Mouse (Mus musculus): Measurements from ENCODE around the gene Tal1.
A peak's percentile ranks its signal among the peaks of the same experiment; 100 is the strongest.

Tal1 gene

GRCm38 (mm10) chr4:115071668-115072067 is 15.4 kb downstream of the Tal1 start:
- no peak for DNase-seq (ENCODE audit: low read depth, low spot score)

DNA sequence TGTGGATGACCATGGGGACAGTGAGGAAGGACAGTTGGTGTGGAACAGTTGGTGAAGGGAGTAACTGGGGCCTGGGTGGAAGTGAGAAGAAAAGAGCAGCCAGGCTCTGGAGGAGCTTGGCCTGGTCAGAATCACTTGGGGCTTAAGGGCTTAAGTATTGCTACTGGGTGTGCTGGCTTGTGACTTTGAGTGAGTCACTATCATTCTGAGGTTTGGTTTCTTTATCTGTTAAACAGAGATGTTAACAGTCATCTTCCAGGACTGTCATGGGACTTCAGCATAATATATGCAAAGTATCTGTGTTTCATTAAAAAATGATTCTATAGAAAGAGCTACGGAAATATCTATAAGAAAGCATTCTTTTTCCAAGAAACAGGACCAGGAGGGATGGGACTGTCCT is 18.6 kb downstream of the Tal1 start:
- no peak for DNase-seq (ENCODE audit: low read depth, low spot score)

DNA sequence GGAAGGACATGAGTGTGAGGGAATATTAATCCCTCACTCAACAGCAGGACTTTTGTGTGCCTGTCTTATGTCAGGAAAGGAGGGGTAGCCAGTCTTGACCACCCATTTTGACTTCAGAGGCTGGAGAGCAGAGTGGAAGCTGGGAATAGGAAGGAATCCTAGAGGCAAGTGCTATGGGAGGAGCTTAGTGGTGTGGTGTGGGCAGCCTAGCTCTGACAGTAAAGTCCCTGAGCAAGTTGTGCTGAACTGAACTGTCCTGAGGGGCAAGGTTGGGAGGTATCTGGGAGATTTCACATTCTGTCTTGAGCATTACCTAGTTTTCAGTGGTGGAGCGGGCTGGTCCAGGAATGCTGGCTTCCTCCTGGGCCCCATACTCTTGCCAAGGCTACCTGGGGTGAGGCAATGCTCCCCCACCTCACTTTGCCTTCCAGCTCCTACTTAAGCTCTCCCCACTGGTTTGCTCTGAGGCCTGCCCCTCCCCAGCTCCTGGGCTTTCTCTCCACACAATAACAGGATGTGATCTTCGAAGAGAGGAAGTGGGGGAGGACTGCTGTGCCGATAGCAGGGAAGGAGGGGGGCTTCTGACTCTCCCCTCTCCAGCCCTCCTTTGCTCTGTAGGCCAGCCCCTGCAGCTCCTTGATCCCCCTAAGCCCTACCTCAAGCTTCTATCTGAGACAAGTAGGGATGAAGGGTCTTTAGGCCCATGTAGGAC is 19.1 kb downstream of the Tal1 start:
- DNase-seq (ENCODE audit: low read depth, low spot score) = no peak

DNA sequence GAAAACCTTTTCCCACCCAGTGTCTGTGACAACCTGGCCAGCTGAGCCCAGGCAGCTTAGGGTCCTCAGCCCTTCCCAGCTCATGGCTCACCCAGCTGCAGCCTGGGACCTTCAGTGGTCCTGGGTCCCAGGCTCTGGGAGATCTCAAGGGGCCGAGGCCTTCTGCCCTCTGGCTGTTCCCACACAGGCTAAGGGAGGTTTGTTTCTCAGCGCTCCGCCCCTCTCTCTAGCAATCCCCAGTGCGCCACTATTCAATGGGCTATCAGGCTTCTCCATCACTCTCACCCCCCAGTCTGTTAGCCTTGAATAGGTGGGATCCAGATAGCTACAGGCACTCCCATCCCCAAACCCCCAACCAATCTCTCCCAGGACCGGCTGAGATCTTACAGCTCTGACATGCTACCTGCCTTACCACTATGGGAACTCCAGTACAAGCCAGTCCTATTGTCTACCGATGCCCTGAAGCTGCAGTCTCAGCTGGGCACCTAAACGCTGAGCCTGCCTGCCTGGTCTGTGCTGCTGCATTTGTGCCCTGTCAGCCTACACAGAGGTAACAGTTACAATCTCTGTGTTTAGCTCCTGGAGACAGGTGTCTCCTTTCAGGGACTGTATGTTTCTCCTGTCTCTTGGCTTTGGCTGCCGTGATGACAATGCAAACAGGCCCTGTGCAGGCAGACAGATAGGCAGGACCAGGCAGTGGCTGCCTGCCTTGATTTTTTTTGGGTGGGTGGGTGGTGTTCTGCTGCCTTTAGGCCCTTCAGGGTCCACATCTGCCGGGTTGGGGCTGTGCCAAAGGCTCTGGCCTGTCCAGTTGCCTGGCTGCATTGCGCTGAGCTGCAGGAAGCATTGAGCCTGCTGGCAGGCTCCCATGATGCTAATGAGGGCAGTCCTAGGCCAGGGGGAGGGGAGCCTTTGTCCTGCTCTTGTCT is 22.9 kb downstream of the Tal1 start:
- no peak for DNase-seq (ENCODE audit: low read depth, low spot score)

- DNase-seq (ENCODE audit: low read depth, low spot score) = no peak
Observed at GRCm38 (mm10) chr4:115079821-115080349, 23.7 kb downstream of the Tal1 start.

DNA sequence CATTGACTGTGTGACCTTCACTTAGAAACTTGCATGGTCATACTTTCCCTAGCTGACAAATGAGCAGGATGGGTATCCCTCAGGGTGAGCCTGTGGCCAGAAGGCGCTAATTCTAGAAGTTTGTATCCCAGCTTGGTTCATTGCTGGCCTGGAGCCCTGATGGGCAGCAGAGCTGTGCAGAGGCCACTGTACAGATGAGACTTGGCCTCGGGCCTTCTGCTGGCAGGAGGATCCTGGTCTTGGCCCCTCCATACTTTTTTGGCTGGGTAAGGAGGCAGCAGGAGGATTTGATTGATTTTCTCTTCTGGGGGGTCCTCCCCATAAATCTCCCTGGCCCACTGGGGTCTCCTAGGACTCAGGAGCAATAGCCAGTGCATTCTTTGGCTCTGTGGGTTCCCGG is 26.8 kb downstream of the Tal1 start:
- no peak for DNase-seq (ENCODE audit: low read depth, low spot score)

- peak; percentile 46 for DNase-seq (ENCODE audit: low read depth, low spot score)
Observed at GRCm38 (mm10) chr4:115085522-115086095, 29.4 kb downstream of the Tal1 start.

DNA sequence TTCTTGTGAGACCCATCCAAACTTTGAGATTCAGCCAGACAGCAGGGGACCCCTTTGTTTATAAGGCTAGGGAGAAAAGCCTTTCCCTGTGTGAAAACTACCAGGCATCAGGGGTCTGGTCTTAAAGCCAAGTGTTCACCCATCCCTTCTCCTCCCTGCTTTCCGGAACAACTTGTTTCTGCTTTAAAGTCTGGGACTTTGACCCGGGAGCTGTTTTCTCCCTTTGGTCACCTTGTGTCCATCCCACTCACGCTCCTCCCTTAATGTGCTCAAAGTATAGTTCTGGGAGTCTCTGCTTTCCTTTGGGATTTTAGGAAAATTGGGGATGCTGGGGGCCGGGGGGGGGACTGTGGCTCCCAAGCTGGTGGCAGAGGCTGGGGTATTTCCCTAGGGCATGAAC is 30.0 kb downstream of the Tal1 start:
- no peak for DNase-seq (ENCODE audit: low read depth, low spot score)

DNA sequence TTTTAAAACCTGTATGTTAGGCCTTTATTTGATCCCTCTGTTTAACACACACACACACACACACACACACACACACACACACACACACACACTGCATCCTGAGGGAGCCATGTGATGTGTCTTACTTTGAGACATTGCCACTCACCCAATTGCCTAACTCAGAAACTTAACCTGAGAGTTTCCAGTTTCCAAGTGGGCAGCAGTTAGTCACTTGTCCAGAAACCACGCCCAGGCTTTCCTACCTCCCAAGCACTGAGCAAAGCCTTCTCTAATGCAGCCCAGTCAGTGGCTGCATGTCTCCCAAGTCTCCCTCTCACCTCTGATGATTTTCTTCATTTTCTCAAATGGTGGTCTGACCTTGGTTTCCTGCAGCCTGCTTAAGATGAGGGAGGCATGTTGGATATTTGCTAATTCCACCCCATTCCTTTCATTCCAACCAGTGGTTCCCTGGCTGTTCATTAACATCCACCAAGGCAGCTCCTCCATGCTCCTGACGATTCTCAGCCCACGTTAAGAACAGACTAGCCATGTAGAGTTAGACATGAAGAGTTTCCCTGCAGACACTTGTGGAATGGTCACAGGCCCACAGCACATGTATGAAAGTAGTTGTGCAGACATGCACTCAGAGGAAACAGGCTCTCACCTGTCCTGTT is 30.7 kb downstream of the Tal1 start:
- DNase-seq (ENCODE audit: low read depth, low spot score) = no peak

DNA sequence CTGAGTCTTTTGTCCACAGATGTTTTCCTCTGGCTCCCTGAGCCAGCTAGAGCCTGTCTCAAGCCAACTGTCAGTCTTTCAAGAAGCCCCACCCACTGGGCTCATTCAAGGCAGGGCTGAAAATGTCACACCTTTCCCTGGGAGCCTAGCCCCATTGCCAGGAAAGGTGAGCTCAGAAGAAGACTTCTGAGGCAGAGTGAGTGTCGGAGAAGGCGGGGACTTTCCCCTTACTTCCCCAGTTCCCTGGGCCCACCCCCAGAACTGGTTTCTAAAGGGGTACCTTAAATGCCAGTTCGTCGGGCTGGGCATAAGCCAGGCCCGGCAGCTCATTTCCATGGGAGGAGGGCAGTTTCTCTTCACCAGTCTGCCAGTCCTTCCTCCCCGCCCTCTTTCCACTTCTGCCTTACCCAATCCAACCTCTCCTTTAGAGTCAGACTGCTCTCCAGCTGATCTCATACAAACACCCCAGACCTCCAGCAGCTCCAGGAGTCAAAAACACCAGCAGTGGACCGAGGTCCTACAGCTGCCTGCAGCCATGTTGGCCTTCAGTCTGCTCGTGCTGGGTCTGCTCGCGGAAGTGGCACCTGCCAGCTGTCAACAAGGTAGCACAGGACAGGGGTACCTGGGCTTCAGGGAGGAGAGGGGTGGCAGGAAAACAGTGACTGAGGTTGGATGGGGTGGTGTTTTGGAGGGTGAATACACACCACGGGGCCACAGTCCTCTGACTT is 32.5 kb downstream of the Tal1 start, which contains the start of gene Pdzk1ip1:
Pdzk1ip1 (plus strand) TSS at position 98 of the 728 bp plus-strand sequence.
- DNase-seq (ENCODE audit: low read depth, low spot score) = no peak

GRCm38 (mm10) chr4:115090592-115090991 is 34.4 kb downstream of the Tal1 start:
- no peak for DNase-seq (ENCODE audit: low read depth, low spot score)

DNA sequence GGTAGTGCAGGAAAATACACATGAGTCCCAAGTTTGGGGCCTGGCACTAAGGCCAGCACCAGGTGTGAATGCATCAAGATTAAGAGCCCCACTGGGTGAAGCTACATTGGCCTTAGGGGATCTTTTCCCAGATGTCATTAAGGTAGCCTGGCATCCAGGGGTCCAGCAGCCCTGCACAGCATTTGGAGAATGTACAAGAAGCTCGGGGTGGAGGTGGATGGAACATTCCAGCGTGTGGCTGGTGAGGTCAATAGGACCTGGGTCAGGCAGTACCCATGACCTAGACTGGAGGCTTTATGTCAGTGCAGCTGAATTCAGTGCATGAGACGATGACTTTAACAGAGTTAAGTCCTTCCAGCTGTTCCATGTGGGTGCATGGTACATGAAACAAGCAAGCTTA is 35.6 kb downstream of the Tal1 start:
- DNase-seq (ENCODE audit: low read depth, low spot score) = no peak

GRCm38 (mm10) chr4:115093331-115093864 is 37.2 kb downstream of the Tal1 start:
- DNase-seq (ENCODE audit: low read depth, low spot score) = no peak

DNA sequence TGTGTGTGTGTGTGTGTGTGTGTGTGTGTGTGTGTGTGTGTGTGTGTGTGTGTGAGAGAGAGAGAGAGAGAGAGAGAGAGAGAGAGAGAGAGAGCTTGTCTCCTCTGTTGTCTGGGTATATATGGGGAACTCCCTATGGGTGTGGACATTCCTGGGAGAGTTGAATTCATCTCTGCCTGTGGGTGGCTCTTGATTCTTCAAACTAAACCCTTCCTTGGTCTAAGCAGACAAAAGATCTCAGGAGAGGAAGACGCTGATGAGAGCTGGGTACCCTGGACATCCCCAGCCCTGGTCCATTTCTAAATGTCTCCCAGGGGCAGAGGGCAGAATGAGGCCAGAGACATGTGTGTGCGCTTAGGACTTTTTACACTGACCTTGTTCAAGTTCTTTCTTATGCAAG is 37.8 kb downstream of the Tal1 start:
- no peak for DNase-seq (ENCODE audit: low read depth, low spot score)

DNA sequence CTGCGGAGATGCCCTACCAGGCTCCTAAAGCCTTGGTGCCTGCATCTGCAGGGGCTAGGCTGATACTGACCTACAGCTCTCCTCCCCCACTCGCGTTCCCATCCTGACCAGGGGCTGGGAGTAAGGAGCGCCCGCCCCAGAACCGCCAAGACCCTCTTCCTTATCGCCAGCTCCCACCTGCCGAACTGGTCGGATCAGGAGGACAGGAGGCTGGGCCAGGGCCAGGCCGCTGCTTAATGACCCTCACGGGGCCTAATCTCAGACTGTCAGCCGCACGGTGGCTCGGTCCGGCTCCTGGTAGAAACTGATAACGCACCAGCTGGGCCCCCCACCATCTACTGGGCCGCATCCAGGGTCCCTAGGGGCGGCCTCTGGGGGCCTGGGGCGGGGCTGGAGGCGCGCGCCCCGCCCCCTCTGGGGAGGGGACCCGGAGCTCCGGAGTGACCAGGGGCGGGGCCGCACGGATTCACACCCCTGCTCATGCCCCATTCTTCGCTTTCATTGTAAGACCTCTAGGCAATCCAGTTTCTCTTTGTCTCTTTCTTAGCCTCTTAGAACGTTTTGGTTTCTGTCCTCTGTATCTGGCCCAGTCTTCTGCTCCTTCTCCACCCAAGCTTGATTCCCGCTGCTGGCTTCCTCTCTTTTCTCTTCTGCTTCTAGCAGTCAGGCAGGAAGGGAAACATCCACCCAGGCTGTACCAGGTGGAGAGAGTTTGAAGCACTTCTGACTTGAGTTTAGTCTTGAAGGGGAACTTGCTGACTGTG is 39.6 kb downstream of the Tal1 start:
- no peak for DNase-seq (ENCODE audit: low read depth, low spot score)

- DNase-seq (ENCODE audit: low read depth, low spot score) = no peak
Observed at GRCm38 (mm10) chr4:115096435-115097145, 40.4 kb downstream of the Tal1 start.

DNA sequence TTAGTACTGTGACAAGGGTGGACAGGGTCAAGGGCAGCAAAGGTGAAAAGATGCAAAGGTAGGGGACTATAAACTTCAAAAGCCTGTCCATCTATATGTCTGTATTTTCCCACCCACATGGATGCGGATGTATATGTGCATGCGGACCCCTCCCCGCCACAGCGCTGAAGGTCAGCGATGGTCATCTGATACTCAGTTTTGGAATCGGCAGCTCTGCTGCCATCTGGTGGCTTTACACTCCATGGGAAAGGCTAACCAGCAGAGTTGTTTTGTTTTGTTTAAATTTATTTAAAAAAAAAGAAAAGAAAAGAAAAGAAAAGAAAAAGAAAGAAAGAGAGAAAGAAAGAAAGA is 40.9 kb downstream of the Tal1 start:
- DNase-seq (ENCODE audit: low read depth, low spot score) = no peak

DNA sequence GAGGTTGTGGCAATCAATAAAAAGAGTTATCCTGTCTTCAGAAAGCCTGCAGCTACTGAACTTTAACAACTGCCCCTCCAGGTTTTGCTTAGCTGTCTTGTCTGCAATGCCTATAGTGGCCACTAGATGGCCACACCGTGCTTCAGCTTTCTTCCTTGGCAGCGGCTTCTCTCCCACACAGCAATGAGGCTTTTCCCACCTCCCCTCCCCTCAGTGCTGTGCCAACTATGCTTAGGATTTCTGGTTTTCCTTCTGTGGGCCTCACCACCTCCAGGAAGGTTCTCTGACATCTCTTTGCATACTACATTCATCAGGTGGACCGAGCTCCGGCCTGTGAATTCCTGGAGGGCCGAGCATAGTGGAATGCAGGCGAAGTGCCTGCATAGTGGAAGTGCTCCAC is 45.5 kb downstream of the Tal1 start:
- DNase-seq (ENCODE audit: low read depth, low spot score) = no peak

- no peak for DNase-seq (ENCODE audit: low read depth, low spot score)
Observed at GRCm38 (mm10) chr4:115103510-115103909, 47.3 kb downstream of the Tal1 start.

Measured in embryo, embryonic 11.5 days (tissue).